Mouse (Mus musculus): ENCODE data around the gene 1700013G24Rik. TPM values are rescaled to one million over a fixed set of nuclear protein-coding genes. Genes with fewer than 3 reads are reported as not detected.
"Not testable (repeated sequence)": the region's sequence is repeated elsewhere in the genome, so short reads cannot be mapped to it uniquely, and the experiment has no call there.

The 1700013G24Rik gene
- not detected in 2 replicates for polyA plus RNA-seq (2015; fragmentation: Nextera tagmentation; extraction: Ambion mirVana)

DNA sequence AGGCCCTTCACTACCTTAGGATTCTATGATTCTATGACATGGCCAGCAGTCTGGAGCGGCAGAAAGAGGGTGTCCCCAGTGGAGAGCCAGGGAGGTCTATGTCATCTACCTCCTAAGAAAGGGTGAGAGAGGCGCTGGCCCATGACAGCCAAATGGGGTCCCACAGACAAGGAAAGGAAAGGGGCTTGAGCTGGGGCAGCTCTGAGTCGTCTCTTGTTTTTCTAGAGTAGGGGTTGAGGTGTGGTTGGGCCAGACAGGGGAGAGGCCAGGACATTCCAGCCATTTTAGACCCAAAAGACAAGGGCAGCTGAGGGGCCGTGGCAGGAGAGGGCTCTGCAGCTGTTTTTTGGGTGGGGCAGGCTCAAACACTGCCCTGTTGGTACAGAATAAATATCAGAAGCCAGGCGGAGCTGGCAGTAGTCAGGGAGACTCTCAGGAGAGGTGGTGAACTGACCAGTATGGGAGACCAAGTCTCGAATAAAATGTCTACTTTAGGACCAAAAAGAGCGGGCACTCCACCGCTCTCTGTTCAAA, at the start of gene 1700013G24Rik:
TSS of gene 1700013G24Rik (plus strand) at position 51 of the 534 bp plus-strand sequence.
- Histone ChIP-seq H3K4me2 (no peak within 1 kb of the TSS), H3K4me1 (replicated peaks) (peaks cover 30% of the 10 kb centered on the region), H3K36me3 (no peaks in the 10 kb centered on the region), H3K27me3 (no peaks in the 10 kb centered on the region), H3K9me3 (replicated peaks) (no peaks in the 10 kb centered on the region), H3K4me3 (no peak within 1 kb of the TSS), H3K9ac (no peak within 1 kb of the TSS), H3K27ac (no peak within 1 kb of the TSS)
- ATAC-seq (replicated peaks; ENCODE audit: insufficient number of reproducible peaks, insufficient read depth, low FRiP score, low read depth), result no peak
- 87% methylated on average over 8 of the region's 8 CpGs for WGBS

GRCm38 (mm10) chr4:137405571-137405970, 47.5 kb upstream of the 1700013G24Rik start:
- ATAC-seq (replicated peaks; ENCODE audit: insufficient number of reproducible peaks, insufficient read depth, low FRiP score, low read depth), result no peak
- no peak overlapping the region for H3K9ac ChIP-seq
- no peaks in the 10 kb centered on the region for H3K4me1 ChIP-seq (replicated peaks)
- no peaks in the 10 kb centered on the region for H3K27me3 ChIP-seq
- no peaks in the 10 kb centered on the region for H3K36me3 ChIP-seq
- 73% methylated on average over 3 of the region's 3 CpGs for WGBS
- H3K9me3 ChIP-seq (replicated peaks), result no peaks in the 10 kb centered on the region
- no peak overlapping the region for H3K4me2 ChIP-seq
- no peak overlapping the region for H3K4me3 ChIP-seq
- no peak overlapping the region for H3K27ac ChIP-seq

GRCm38 (mm10) chr4:137409691-137410090, 43.4 kb upstream of the 1700013G24Rik start, which contains the start of gene Cela3a:
TSS of gene Cela3a (minus strand) at chr4:137409791.
- WGBS, result 75% methylated on average over 5 of the region's 5 CpGs

DNA sequence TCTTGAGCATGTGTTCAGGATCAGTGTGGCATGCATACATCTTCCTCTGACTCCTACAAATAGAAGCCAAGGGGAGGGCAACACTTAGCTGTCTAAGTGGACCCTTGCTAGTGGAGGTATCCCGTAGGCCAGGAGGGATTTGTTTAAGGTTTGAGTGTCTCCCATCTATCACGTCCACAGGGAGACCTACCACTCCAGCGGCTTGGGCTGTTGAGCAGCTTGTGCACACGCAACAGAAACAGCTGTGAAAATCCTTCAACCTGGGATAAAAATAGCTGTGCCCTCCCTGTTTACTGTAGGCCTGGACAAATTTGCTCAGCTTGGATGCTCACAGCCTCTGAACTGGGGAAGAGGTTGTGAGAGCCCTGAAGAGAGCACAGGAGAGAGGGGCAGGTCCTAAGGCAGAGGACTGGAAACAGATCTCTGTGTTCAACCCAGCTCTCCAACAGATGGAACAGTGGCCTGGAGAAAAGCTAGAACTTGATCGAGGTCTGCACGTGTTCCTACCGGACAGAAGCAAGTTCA, 40.8 kb upstream of the 1700013G24Rik start:
- not testable (repeated sequence) for H3K4me1 ChIP-seq (replicated peaks); H3K4me2 ChIP-seq; H3K27me3 ChIP-seq; H3K9ac ChIP-seq; H3K4me3 ChIP-seq; H3K9me3 ChIP-seq (replicated peaks); H3K36me3 ChIP-seq; H3K27ac ChIP-seq
- 56% methylated on average over 7 of the region's 7 CpGs for WGBS
- peak; percentile 18; the same call in 1 of the 2 replicates for ATAC-seq (replicated peaks; ENCODE audit: insufficient number of reproducible peaks, insufficient read depth, low FRiP score, low read depth)

More at GRCm38 (mm10) chr4:137409691-137410090, 43.4 kb upstream of the 1700013G24Rik start, which contains the start of gene Cela3a:
- H3K9me3 ChIP-seq (replicated peaks), result no peaks in the 10 kb centered on the region
- no peak within 1 kb of the TSS for H3K27ac ChIP-seq
- H3K27me3 ChIP-seq, result no peaks in the 10 kb centered on the region
- no peaks in the 10 kb centered on the region for H3K4me1 ChIP-seq (replicated peaks)
- H3K4me2 ChIP-seq, result no peak within 1 kb of the TSS
- H3K36me3 ChIP-seq, result no peaks in the 10 kb centered on the region
- H3K9ac ChIP-seq, result no peak within 1 kb of the TSS
- H3K4me3 ChIP-seq, result no peak within 1 kb of the TSS
- ATAC-seq (replicated peaks; ENCODE audit: insufficient number of reproducible peaks, insufficient read depth, low FRiP score, low read depth), result no peak

DNA sequence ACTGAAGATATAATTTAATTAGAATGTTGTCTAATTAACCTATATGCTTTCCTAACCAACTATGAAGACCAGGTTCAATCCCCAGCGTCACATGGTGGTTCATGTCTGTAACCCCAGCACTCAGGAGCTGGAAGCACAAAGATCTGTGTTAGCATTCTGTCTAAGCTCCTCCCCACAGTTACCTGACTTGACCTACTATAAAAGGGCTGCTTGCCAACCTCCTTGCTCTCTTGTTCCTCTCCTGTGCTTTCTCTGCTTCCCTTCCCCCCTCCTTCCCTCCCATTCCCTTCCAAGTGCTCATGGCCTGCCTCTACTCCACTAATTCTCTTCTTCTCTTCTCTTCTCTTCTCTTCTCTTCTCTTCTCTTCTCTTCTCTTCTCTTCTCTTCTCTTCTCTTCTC, 38.1 kb upstream of the 1700013G24Rik start:
- H3K4me1 ChIP-seq (replicated peaks), result no peaks in the 10 kb centered on the region
- no peaks in the 10 kb centered on the region for H3K36me3 ChIP-seq
- no peak overlapping the region for H3K4me3 ChIP-seq
- H3K9ac ChIP-seq, result no peak overlapping the region
- H3K27ac ChIP-seq, result no peak overlapping the region
- no peaks in the 10 kb centered on the region for H3K27me3 ChIP-seq
- no peak for ATAC-seq (replicated peaks; ENCODE audit: insufficient number of reproducible peaks, insufficient read depth, low FRiP score, low read depth)
- no peak overlapping the region for H3K4me2 ChIP-seq
- WGBS, result 64% methylated on average over 1 of the region's 1 CpGs
- no peaks in the 10 kb centered on the region for H3K9me3 ChIP-seq (replicated peaks)

DNA sequence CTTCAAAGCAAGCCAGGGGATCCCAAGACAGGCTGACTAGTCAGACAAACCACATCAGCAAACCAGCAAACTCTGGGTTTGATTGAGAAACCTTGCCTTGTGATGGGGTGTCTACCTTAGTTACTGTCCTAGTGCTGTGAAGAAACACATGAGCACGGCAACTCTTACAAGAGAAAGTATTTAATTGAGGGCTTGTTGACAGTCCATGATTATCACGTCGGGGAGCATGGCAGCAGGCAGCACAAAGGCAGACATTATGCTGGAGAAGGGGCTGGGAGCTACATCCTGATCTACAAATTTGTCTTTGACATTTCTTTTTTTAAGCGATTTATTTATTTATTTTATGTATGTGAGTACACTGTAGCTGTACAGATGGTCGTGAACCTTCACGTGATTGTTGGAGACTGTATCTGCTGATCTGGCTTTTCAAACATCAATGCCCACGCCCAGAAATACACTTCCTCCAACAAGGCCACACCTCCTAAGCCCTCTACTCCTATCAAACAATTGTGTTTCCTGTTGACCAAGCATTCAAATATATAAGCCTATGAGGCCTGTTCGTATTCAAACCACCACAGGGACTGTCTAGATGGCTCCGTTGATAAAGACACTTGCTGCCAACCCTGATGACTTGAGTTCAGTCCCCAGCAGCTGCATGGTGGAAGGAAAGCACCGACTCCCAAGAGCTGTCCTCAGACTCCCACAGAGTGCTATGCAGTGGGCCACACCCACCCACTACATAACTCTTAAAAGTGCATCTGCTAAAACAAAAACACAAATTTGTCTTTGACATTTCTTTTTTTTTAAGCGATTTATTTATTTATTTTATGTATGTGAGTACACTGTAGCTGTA, 35.1 kb upstream of the 1700013G24Rik start:
- no peak overlapping the region for H3K4me2 ChIP-seq
- no peak overlapping the region for H3K4me3 ChIP-seq
- ATAC-seq (replicated peaks; ENCODE audit: insufficient number of reproducible peaks, insufficient read depth, low FRiP score, low read depth), result no peak
- H3K27me3 ChIP-seq, result no peaks in the 10 kb centered on the region
- H3K36me3 ChIP-seq, result no peaks in the 10 kb centered on the region
- 55% methylated on average over 11 of the region's 11 CpGs for WGBS
- no peaks in the 10 kb centered on the region for H3K4me1 ChIP-seq (replicated peaks)
- H3K9me3 ChIP-seq (replicated peaks), result no peaks in the 10 kb centered on the region
- H3K9ac ChIP-seq, result no peak overlapping the region
- H3K27ac ChIP-seq, result no peak overlapping the region

- ATAC-seq (replicated peaks; ENCODE audit: insufficient number of reproducible peaks, insufficient read depth, low FRiP score, low read depth), result no peak
- no peaks in the 10 kb centered on the region for H3K36me3 ChIP-seq
- 59% methylated on average over 4 of the region's 4 CpGs for WGBS
- no peak within 1 kb of the TSS for H3K4me3 ChIP-seq
- no peaks in the 10 kb centered on the region for H3K9me3 ChIP-seq (replicated peaks)
- no peak within 1 kb of the TSS for H3K27ac ChIP-seq
- no peaks in the 10 kb centered on the region for H3K27me3 ChIP-seq
- no peak within 1 kb of the TSS for H3K4me2 ChIP-seq
- H3K4me1 ChIP-seq (replicated peaks), result peaks cover 3% of the 10 kb centered on the region
- H3K9ac ChIP-seq, result no peak within 1 kb of the TSS
Measured at GRCm38 (mm10) chr4:137430502-137430901, 22.6 kb upstream of the 1700013G24Rik start, which contains the start of gene Cela3b. TSS of gene Cela3b (minus strand) at chr4:137430540.

DNA sequence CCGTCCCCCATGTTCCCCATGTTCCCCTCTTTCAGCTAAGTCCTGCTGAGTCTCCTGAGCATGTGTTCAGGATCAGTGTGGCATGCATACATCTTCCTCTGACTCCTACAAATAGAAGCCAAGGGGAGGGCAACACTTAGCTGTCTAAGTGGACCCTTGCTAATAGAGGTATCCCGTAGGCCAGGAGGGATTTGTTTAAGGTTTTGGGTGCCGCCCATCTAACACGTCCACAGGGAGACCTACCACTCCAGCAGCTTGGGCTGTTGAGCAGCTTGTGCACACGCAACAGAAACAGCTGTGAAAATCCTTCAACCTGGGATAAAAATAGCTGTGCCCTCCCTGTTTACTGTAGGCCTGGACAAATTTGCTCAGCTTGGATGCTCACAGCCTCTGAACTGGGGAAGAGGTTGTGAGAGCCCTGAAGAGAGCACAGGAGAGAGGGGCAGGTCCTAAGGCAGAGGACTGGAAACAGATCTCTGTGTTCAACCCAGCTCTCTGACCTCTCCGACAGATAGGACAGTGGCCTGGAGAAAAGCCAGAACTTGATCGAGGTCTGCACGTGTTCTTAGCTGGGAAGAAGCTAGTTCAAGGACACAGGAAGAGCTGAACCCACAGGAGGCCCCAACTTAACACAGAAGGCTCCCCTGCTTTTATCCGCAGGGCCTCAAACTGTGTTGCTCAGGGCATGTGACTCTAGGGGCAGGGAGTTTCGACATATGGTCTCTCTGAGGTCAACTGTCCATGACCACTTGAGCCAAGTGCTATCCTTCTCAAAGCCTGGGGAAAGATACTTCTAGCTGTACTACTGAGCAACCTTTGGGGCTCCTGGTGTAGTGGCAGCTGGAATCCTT, 20.2 kb upstream of the 1700013G24Rik start:
- not testable (repeated sequence) for H3K9me3 ChIP-seq (replicated peaks); ATAC-seq (replicated peaks; ENCODE audit: insufficient number of reproducible peaks, insufficient read depth, low FRiP score, low read depth); H3K4me2 ChIP-seq; H3K4me3 ChIP-seq; H3K36me3 ChIP-seq; H3K9ac ChIP-seq; H3K4me1 ChIP-seq (replicated peaks); H3K27me3 ChIP-seq
- WGBS, result 46% methylated on average over 10 of the region's 10 CpGs
- peak overlapping the region; percentile 23; the same call in 1 of the 2 replicates for H3K27ac ChIP-seq

- H3K9ac ChIP-seq, result no peak overlapping the region
- no peak overlapping the region for H3K4me3 ChIP-seq
- peaks cover 3% of the 10 kb centered on the region for H3K4me1 ChIP-seq (replicated peaks)
- no peaks in the 10 kb centered on the region for H3K9me3 ChIP-seq (replicated peaks)
- ATAC-seq (replicated peaks; ENCODE audit: insufficient number of reproducible peaks, insufficient read depth, low FRiP score, low read depth), result no peak
- no peak overlapping the region for H3K4me2 ChIP-seq
- H3K27me3 ChIP-seq, result no peaks in the 10 kb centered on the region
- WGBS, result 86% methylated on average over 8 of the region's 8 CpGs
- H3K27ac ChIP-seq, result no peak overlapping the region
- H3K36me3 ChIP-seq, result no peaks in the 10 kb centered on the region
Measured at GRCm38 (mm10) chr4:137436979-137437669, 16.0 kb upstream of the 1700013G24Rik start.

GRCm38 (mm10) chr4:137438842-137439241, 14.2 kb upstream of the 1700013G24Rik start:
- no peaks in the 10 kb centered on the region for H3K9me3 ChIP-seq (replicated peaks)
- WGBS, result 83% methylated on average over 8 of the region's 8 CpGs
- no peaks in the 10 kb centered on the region; the same call in 1 of the 2 replicates for H3K4me1 ChIP-seq (replicated peaks)
- no peak overlapping the region for H3K4me2 ChIP-seq
- no peak overlapping the region for H3K27ac ChIP-seq
- 0 out of 2 replicates have a peak, but pooled peaks have one; percentile 31 for ATAC-seq (replicated peaks; ENCODE audit: insufficient number of reproducible peaks, insufficient read depth, low FRiP score, low read depth)
- no peaks in the 10 kb centered on the region for H3K27me3 ChIP-seq
- no peak overlapping the region for H3K9ac ChIP-seq
- H3K4me3 ChIP-seq, result no peak overlapping the region
- no peaks in the 10 kb centered on the region for H3K36me3 ChIP-seq
